7 mouse cellular contexts compared by ENCODE assay signal in genomic region chr16:26581913-26582376, GRCm38 (mm10). TPM values are rescaled to one million over a fixed set of nuclear protein-coding genes. Genes with fewer than 3 reads are reported as not detected.
DNase-seq lines count a peak whose midpoint lies in the region; ATAC-seq and TF ChIP-seq lines count a peak whose summit lies in the region.

No protein-coding gene starts in this region.

- H3K27me3 ChIP-seq in forebrain, embryonic 16.5 days (replicated peaks; ENCODE audit: control insufficient read depth, insufficient read depth, low read length) = no peaks in the 10 kb centered on the region
- peaks cover 9% of the 10 kb centered on the region for H3K27me3 ChIP-seq in limb, embryonic 10.5 days (ENCODE audit: low read depth, poor library complexity, severe bottlenecking)
- H3K27me3 ChIP-seq in midbrain, embryonic 14.5 days (ENCODE audit: control insufficient read depth, insufficient read depth, low read length) = no peaks in the 10 kb centered on the region

- H3K4me3 ChIP-seq in layer of hippocampus, adult 2 months = peak overlapping the region; percentile 86
- H3K4me3 ChIP-seq in brown adipose tissue, adult 24 weeks (ENCODE audit: insufficient read depth, low read depth, low read length) = peak overlapping the region; percentile 88
- H3K4me3 ChIP-seq in forebrain, embryonic 16.5 days (replicated peaks; ENCODE audit: low read length) = peak overlapping the region; percentile 50
- peak overlapping the region; percentile 60 for H3K4me3 ChIP-seq in limb, embryonic 10.5 days
- peak overlapping the region; percentile 60 for H3K4me3 ChIP-seq in midbrain, embryonic 14.5 days (replicated peaks; ENCODE audit: low read depth, low read length)

- peak overlapping the region; percentile 60 for H3K9ac ChIP-seq in forebrain, embryonic 16.5 days (replicated peaks; ENCODE audit: low read depth, low read length)
- peak overlapping the region; percentile 62 for H3K9ac ChIP-seq in midbrain, embryonic 14.5 days (replicated peaks; ENCODE audit: low read length)

- H3K36me3 ChIP-seq in forebrain, embryonic 16.5 days (ENCODE audit: control insufficient read depth, insufficient read depth) = no peaks in the 10 kb centered on the region
- H3K36me3 ChIP-seq in limb, embryonic 10.5 days = no peaks in the 10 kb centered on the region
- no peaks in the 10 kb centered on the region for H3K36me3 ChIP-seq in midbrain, embryonic 14.5 days (ENCODE audit: control insufficient read depth, insufficient read depth, low read length)

- H3K4me2 ChIP-seq in forebrain, embryonic 16.5 days (ENCODE audit: low read length) = peak overlapping the region; percentile 74
- H3K4me2 ChIP-seq in midbrain, embryonic 14.5 days (ENCODE audit: low read length) = peak overlapping the region; percentile 87

- no peak for TF ChIP-seq CTCF in layer of hippocampus, adult 2 months (conservative IDR thresholded peaks at IDR 0.05)

- under 1% methylated on average over 16 of the region's 16 CpGs for WGBS in forebrain, embryonic 16.5 days
- WGBS in limb, embryonic 10.5 days = under 1% methylated on average over 16 of the region's 16 CpGs
- WGBS in midbrain, embryonic 14.5 days = under 1% methylated on average over 16 of the region's 16 CpGs

- peak overlapping the region; percentile 94 for H3K27ac ChIP-seq in layer of hippocampus, adult 2 months
- 0 out of 2 replicates have a peak overlapping the region, but pooled peaks have one; percentile 24 for H3K27ac ChIP-seq in brown adipose tissue, adult 24 weeks (replicated peaks; ENCODE audit: low read depth, low read length)
- no peak overlapping the region for H3K27ac ChIP-seq in forebrain, embryonic 16.5 days (ENCODE audit: low read length)
- peak overlapping the region; percentile 78 for H3K27ac ChIP-seq in limb, embryonic 10.5 days
- 0 out of 2 replicates have a peak overlapping the region, but pooled peaks have one; percentile 2 for H3K27ac ChIP-seq in midbrain, embryonic 14.5 days (replicated peaks; ENCODE audit: low read depth, low read length)

- ATAC-seq in forebrain, embryonic 16.5 days = peak; percentile 57
- peak; percentile 57 for ATAC-seq in midbrain, embryonic 14.5 days (ENCODE audit: low FRiP score, low TSS enrichment)

- DNase-seq in layer of hippocampus, adult 2 months (ENCODE audit: low spot score in 2 of 2) = peak; percentile 31 to 37
- no peak for DNase-seq in layer of hippocampus, adult 11-12 months (ENCODE audit: low spot score)
- no peak for DNase-seq in limb, embryonic 10.5 days (ENCODE audit: low spot score)
- DNase-seq in midbrain, embryonic 14.5 days = peak; percentile 64
- DNase-seq in natural killer cell, adult 2 months (ENCODE audit: low spot score in 2 of 2) = no peak

- H3K9me3 ChIP-seq in forebrain, embryonic 16.5 days (ENCODE audit: control insufficient read depth, low read length) = no peaks in the 10 kb centered on the region
- H3K9me3 ChIP-seq in limb, embryonic 10.5 days (replicated peaks) = no peaks in the 10 kb centered on the region
- H3K9me3 ChIP-seq in midbrain, embryonic 14.5 days (ENCODE audit: control insufficient read depth, low read length) = no peaks in the 10 kb centered on the region

- H3K4me1 ChIP-seq in brown adipose tissue, adult 24 weeks (ENCODE audit: control insufficient read depth, insufficient read depth, insufficient read length, low read length) = peaks cover 3% of the 10 kb centered on the region; the same call in 1 of the 2 replicates
- peaks cover 2% of the 10 kb centered on the region; the same call in 1 of the 2 replicates for H3K4me1 ChIP-seq in forebrain, embryonic 16.5 days (replicated peaks; ENCODE audit: control insufficient read depth, insufficient read depth, low read length)
- peaks cover 11% of the 10 kb centered on the region; the same call in 1 of the 2 replicates for H3K4me1 ChIP-seq in limb, embryonic 10.5 days
- 0 out of 2 replicates have a peak, but pooled peaks cover 4% of the 10 kb centered on the region for H3K4me1 ChIP-seq in midbrain, embryonic 14.5 days (ENCODE audit: control insufficient read depth, insufficient read depth, low read length)

RNA-seq across cellular contexts. Expression of gene Il1rap, which starts 0.4 kb away (rescaled TPM):
- total RNA-seq in layer of hippocampus, adult 2 months (2021) = 10 to 100 TPM; 70.2 to 79.1 TPM
- polyA plus RNA-seq in brown adipose tissue, adult 24 weeks (2012; ENCODE audit: insufficient read depth, insufficient read length, missing spikeins) = 1.3 and 1.8 TPM in 2 replicates
- 5.2 and 5.5 TPM in 2 replicates for polyA plus RNA-seq in forebrain, embryonic 16.5 days (2015; fragmentation: Nextera tagmentation; extraction: Ambion mirVana)
- 4.0 and 5.5 TPM in 2 replicates for polyA plus RNA-seq in limb, embryonic 10.5 days (2016; fragmentation: Nextera tagmentation; extraction: Ambion mirVana)
- 6.1 and 8.5 TPM in 2 replicates for polyA plus RNA-seq in midbrain, embryonic 14.5 days (2014; fragmentation: Nextera tagmentation; extraction: Ambion mirVana)

RNA-seq across cellular contexts. Expression of gene Tmem207, which starts 55.4 kb away (rescaled TPM):
- total RNA-seq in layer of hippocampus, adult 2 months (2021) = not detected
- not detected in 2 replicates for polyA plus RNA-seq in brown adipose tissue, adult 24 weeks (2012; ENCODE audit: insufficient read depth, insufficient read length, missing spikeins)
- polyA plus RNA-seq in forebrain, embryonic 16.5 days (2015; fragmentation: Nextera tagmentation; extraction: Ambion mirVana) = not detected in 2 replicates
- polyA plus RNA-seq in limb, embryonic 10.5 days (2016; fragmentation: Nextera tagmentation; extraction: Ambion mirVana) = not detected in 2 replicates
- polyA plus RNA-seq in midbrain, embryonic 14.5 days (2014; fragmentation: Nextera tagmentation; extraction: Ambion mirVana) = 0.20 TPM in 2 replicates

Comparison
In these comparisons a context has a peak if more than half of its experiments do, and no peak if none do; other contexts are left out.
1. DNase-seq: peak in layer of hippocampus, adult 2 months (2 of 2) and midbrain, embryonic 14.5 days (single experiment); none in layer of hippocampus, adult 11-12 months (single experiment), limb, embryonic 10.5 days (single experiment) and natural killer cell, adult 2 months (0 of 2).
2. Peak in every context shown above with its lines, with median percentiles within 50 percentile points of each other: H3K4me3 ChIP-seq.